ENCODE assay signal across 32 mouse cellular contexts in the genomic region with DNA sequence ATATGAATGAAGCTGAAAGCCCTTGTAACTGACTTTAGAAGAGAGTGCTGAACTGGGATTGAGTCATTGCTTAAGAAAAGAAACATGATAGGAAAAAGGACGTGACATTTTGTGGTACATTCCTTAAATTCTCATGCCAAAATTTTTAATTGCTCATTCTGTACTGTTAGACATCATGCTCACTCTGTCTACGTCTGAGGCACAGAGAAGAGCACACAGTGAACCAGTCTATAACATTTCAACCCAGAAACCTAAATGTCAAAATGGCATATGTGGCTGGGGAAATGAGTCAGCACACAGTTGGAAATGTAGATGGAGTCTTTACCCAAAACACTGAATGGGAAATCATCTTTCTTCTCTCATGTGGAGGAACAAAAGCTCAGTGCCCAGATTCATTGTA.
A peak's percentile ranks its signal among the peaks of the same experiment; 100 is the strongest.
DNase-seq lines count a peak whose midpoint lies in the region; ATAC-seq and TF ChIP-seq lines count a peak whose summit lies in the region.
"Had no signal": no experiment of that assay in that cellular context is flagged by ENCODE, and none has a peak within 500 bp of the region (broad histone marks: within the 10 kb centered on the region; RNA-seq: fewer than 3 reads in every experiment).

No protein-coding gene starts in this region.

- no peak overlapping the region for H3K4me2 ChIP-seq in forebrain, postnatal 0 days (ENCODE audit: low read depth)
- H3K4me2 ChIP-seq in forebrain, embryonic 15.5 days (replicated peaks), result no peak overlapping the region
- peak overlapping the region; percentile 10 for H3K4me2 ChIP-seq in myocyte (ENCODE audit: low read depth)
- H3K4me2 ChIP-seq: embryonic facial prominence, embryonic 13.5 days; forebrain, embryonic 13.5 days; heart, embryonic 13.5 days; hindbrain, embryonic 14.5 days had no signal

- no peak overlapping the region for H3ac ChIP-seq in myocyte (ENCODE audit: control insufficient read depth, insufficient read length)

- no peak overlapping the region for H3K4me3 ChIP-seq in forebrain, postnatal 0 days (ENCODE audit: low read depth, low read length)
- no peak overlapping the region for H3K4me3 ChIP-seq in forebrain, embryonic 15.5 days
- no peak overlapping the region for H3K4me3 ChIP-seq in myocyte
- H3K4me3 ChIP-seq: embryonic facial prominence, embryonic 10.5 days; embryonic facial prominence, embryonic 13.5 days; forebrain, embryonic 10.5 days; forebrain, embryonic 13.5 days; heart, adult 2 months; heart, embryonic 10.5 days; heart, embryonic 13.5 days had no signal

- peak; percentile 66 for ATAC-seq in forebrain, postnatal 0 days
- ATAC-seq in forebrain, embryonic 15.5 days (replicated peaks), result no peak
- peak; percentile 63 for ATAC-seq in Patski
- ATAC-seq: activated CD4-positive, CD25-positive, alpha-beta regulatory T cell, adult 4 months; forebrain, embryonic 13.5 days; hindbrain, postnatal 0 days; inflammation-experienced regulatory T-cells, adult 6 months; intestine, postnatal 0 days had no signal

- no peak overlapping the region for H3K27ac ChIP-seq in forebrain, postnatal 0 days (ENCODE audit: low read depth, low read length)
- no peak overlapping the region for H3K27ac ChIP-seq in forebrain, embryonic 15.5 days (replicated peaks)
- H3K27ac ChIP-seq: embryonic facial prominence, embryonic 10.5 days; embryonic facial prominence, embryonic 13.5 days; forebrain, embryonic 10.5 days; forebrain, embryonic 13.5 days; heart, adult 2 months; heart, embryonic 10.5 days; heart, embryonic 13.5 days; hindbrain, embryonic 14.5 days; hindbrain, postnatal 0 days had no signal

- TF ChIP-seq CTCF in forebrain, postnatal 0 days (IDR thresholded peaks at IDR 0.05; ENCODE audit: low read depth), result no peak
- TF ChIP-seq CTCF in Patski (IDR thresholded peaks at IDR 0.05), result no peak

- in situ Hi-C loops in Patski (cut with MboI; ENCODE audit: low pct_unique_long_range_greater_than_20kb), result no loop called here

- TF ChIP-seq POLR2A in myocyte (IDR thresholded peaks at IDR 0.05; ENCODE audit: insufficient read length, low read depth), result no peak

- no peaks in the 10 kb centered on the region for H3K9me3 ChIP-seq in forebrain, postnatal 0 days (ENCODE audit: low read length)
- H3K9me3 ChIP-seq in forebrain, embryonic 15.5 days, result no peaks in the 10 kb centered on the region
- H3K9me3 ChIP-seq: embryonic facial prominence, embryonic 10.5 days; embryonic facial prominence, embryonic 13.5 days; forebrain, embryonic 10.5 days; forebrain, embryonic 13.5 days; G1E; heart, embryonic 10.5 days; heart, embryonic 13.5 days had no signal

- WGBS in forebrain, postnatal 0 days, result 60% methylated on average over 2 of the region's 2 CpGs
- 70% methylated on average over 2 of the region's 2 CpGs for WGBS in forebrain, embryonic 15.5 days

- POLR2A ChIA-PET in Patski (lab: Charles Lee), result no interaction called here

- CTCF ChIA-PET in Patski (lab: Charles Lee), result interaction anchor here (1.0 kb wide), 1 partner anchor 10 kb away, joined by 3 read pairs; no protein-coding TSS in a partner anchor

- DNase-seq in forebrain, postnatal 0 days, result peak; percentile 1
- DNase-seq in layer of hippocampus, adult 9-10 months (ENCODE audit: low spot score), result peak; percentile 2
- no peak for DNase-seq in layer of hippocampus, adult 11-12 months (ENCODE audit: low spot score)
- peak; percentile 27 for DNase-seq in Patski (ENCODE audit: low read depth, low spot score)
- DNase-seq in urinary bladder, adult 18-20 months (ENCODE audit: low spot score in 2 of 2), result no peak
- DNase-seq in cerebellum, postnatal 14 days, result no peak
- DNase-seq: adrenal gland, postnatal 10 days; adrenal gland, postnatal 36 days; cerebellum, adult 11 months; cerebellum, adult 2 months; cerebellum, adult 9-11 months; cerebellum, postnatal 36 days; embryo, embryonic 11 days; gastrocnemius, postnatal 25 days; heart, adult 2 months; heart, postnatal 4 days; kidney, adult 2 months had no signal

- no peaks in the 10 kb centered on the region for H3K79me2 ChIP-seq in myocyte (ENCODE audit: control insufficient read depth, insufficient read depth)

- no peaks in the 10 kb centered on the region for H3K36me3 ChIP-seq in forebrain, postnatal 0 days (ENCODE audit: insufficient read depth)
- no peaks in the 10 kb centered on the region for H3K36me3 ChIP-seq in forebrain, embryonic 15.5 days
- no peaks in the 10 kb centered on the region for H3K36me3 ChIP-seq in myocyte (ENCODE audit: control insufficient read depth, insufficient read depth)
- H3K36me3 ChIP-seq: embryonic facial prominence, embryonic 10.5 days; embryonic facial prominence, embryonic 13.5 days; forebrain, embryonic 10.5 days; G1E; heart, embryonic 10.5 days; heart, embryonic 13.5 days had no signal

- H3K9ac ChIP-seq in forebrain, postnatal 0 days, result no peak overlapping the region
- H3K9ac ChIP-seq in forebrain, embryonic 15.5 days (replicated peaks), result no peak overlapping the region
- H3K9ac ChIP-seq: embryonic facial prominence, embryonic 13.5 days; forebrain, embryonic 13.5 days; heart, embryonic 13.5 days; hindbrain, embryonic 14.5 days had no signal

- H3K27me3 ChIP-seq in forebrain, postnatal 0 days (ENCODE audit: insufficient read depth, low read length), result no peaks in the 10 kb centered on the region
- H3K27me3 ChIP-seq in forebrain, embryonic 15.5 days, result no peaks in the 10 kb centered on the region
- no peaks in the 10 kb centered on the region for H3K27me3 ChIP-seq in Patski
- H3K27me3 ChIP-seq in myocyte (ENCODE audit: control insufficient read depth, insufficient read depth, insufficient read length), result no peaks in the 10 kb centered on the region
- H3K27me3 ChIP-seq: CH12.LX; embryonic facial prominence, embryonic 13.5 days; forebrain, embryonic 13.5 days; heart, embryonic 13.5 days had no signal

- H3K4me1 ChIP-seq in forebrain, postnatal 0 days (ENCODE audit: insufficient read depth), result no peaks in the 10 kb centered on the region
- no peaks in the 10 kb centered on the region for H3K4me1 ChIP-seq in forebrain, embryonic 15.5 days
- H3K4me1 ChIP-seq: embryonic facial prominence, embryonic 10.5 days; embryonic facial prominence, embryonic 13.5 days; forebrain, embryonic 10.5 days; forebrain, embryonic 13.5 days; heart, embryonic 10.5 days; heart, embryonic 13.5 days had no signal

TF ChIP-seq in myocyte, 11 proteins besides CTCF, POLR2A, EP300 and RAD21:
- TF ChIP-seq REST (IDR thresholded peaks at IDR 0.05; ENCODE audit: insufficient read depth, insufficient read length) (no peak), E2F4 (IDR thresholded peaks at IDR 0.05; ENCODE audit: insufficient read depth) (no peak), USF1 (IDR thresholded peaks at IDR 0.05; ENCODE audit: low read depth) (no peak), MYOD1 (IDR thresholded peaks at IDR 0.05; ENCODE audit: control insufficient read depth in 1 of 3, insufficient read length in 2 of 3, low read depth in 2 of 3) (no peak), SRF (IDR thresholded peaks at IDR 0.05; ENCODE audit: control insufficient read depth, insufficient read length, low read depth) (no peak), TCF12 (IDR thresholded peaks at IDR 0.05; ENCODE audit: insufficient read depth, poor library complexity, severe bottlenecking) (no peak), CEBPB (IDR thresholded peaks at IDR 0.05; ENCODE audit: insufficient read depth, poor library complexity, severe bottlenecking) (no peak), MYOG (IDR thresholded peaks at IDR 0.05; ENCODE audit: control insufficient read depth in 1 of 3, insufficient read depth in 1 of 3, insufficient read length in 2 of 3, low read depth in 2 of 3) (no peak), TCF3 (IDR thresholded peaks at IDR 0.05; ENCODE audit: insufficient read length, low read depth) (no peak), MAX (IDR thresholded peaks at IDR 0.05; ENCODE audit: low read depth) (no peak), POLR2AphosphoS2 (IDR thresholded peaks at IDR 0.05; ENCODE audit: insufficient read length, low read depth) (no peak)

Comparison
In these comparisons a context has a peak if more than half of its experiments do, and no peak if none do; other contexts are left out.
1. DNase-seq: peak in forebrain, postnatal 0 days (single experiment), layer of hippocampus, adult 9-10 months (single experiment) and Patski (single experiment); none in layer of hippocampus, adult 11-12 months (single experiment), urinary bladder, adult 18-20 months (0 of 2) and cerebellum, postnatal 14 days (0 of 2).